Mouse (Mus musculus): Measurements from ENCODE around the gene Shank2. TPM values are rescaled to one million over a fixed set of nuclear protein-coding genes. Genes with fewer than 3 reads are reported as not detected.

Shank2 gene
- total RNA-seq, 2 experiments from 2014 or later = 133 to 138 TPM

DNA sequence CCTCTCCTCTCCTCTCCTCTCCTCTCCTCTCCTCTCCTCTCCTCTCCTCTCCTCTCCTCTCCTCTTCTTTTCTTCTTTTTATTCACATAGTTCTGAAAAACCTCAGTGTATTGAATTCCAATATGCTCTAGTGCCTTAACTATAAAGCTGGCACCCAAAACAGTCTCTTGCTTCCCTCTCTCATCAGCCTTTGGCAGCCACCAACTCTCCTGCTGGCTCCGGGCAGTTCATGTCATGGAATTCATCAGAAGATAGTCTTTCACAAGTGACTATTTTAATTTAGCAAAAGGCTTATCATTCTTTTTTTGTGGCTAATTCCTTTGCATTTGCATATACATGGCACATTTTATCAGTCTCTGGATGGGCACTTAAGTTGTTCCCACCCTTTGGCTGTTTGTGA lies 203.4 kb downstream of the Shank2 start:
- no peak for DNase-seq (ENCODE audit: low spot score in 2 of 2)
- H3K27ac ChIP-seq = no peak overlapping the region
- no peak for TF ChIP-seq CTCF (conservative IDR thresholded peaks at IDR 0.05)
- no peak overlapping the region for H3K4me3 ChIP-seq

DNA sequence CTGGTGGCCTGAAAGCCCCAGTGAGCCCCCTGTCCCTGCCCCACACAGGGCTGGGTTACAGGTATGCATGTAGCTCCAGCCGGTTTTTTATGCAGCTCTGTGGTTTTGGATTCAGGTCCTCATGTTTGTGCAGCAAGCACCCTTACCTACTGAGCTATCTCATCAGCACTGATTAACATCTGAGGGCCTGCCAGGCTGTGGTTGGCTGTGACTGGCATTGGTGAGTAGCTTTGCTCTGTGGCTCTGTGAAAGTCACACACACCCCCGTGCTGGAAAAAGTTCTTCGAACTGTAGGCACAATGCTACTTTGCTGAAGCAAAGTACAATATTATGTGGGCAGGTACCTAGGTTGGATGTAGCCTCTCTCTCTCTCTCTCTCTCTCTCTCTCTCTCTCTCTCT lies 204.1 kb downstream of the Shank2 start:
- DNase-seq (ENCODE audit: low spot score in 2 of 2) = peak in 1 of 2 experiments; percentile 42
- no peak for TF ChIP-seq CTCF (conservative IDR thresholded peaks at IDR 0.05)

DNA sequence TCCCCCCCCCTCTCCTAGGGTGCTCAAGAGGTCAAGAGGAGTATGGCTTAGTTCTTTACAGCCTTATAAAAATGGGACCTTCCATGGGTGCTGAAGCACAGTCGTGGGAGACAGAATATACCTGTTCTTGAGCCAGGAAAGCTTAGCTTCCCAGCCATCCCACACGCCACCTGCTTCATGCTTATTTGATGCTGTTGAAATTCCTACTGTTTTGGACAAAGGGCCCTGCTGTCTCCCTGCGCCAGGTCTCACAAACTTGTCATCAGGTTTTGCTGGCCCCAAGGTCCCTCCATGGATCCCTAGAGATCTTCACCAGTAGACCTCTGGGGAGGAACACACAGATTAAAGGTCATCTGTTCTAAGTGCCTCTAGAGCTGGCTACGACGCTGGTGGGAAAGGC lies 204.5 kb downstream of the Shank2 start:
- no peak for TF ChIP-seq CTCF (conservative IDR thresholded peaks at IDR 0.05)
- no peak for DNase-seq (ENCODE audit: low spot score in 2 of 2)
- no peak overlapping the region for H3K4me3 ChIP-seq
- no peak overlapping the region for H3K27ac ChIP-seq

More for the DNA sequence above, 204.1 kb downstream of the Shank2 start:
- Histone ChIP-seq H3K27ac (no peak overlapping the region), H3K4me3 (no peak overlapping the region)

DNA sequence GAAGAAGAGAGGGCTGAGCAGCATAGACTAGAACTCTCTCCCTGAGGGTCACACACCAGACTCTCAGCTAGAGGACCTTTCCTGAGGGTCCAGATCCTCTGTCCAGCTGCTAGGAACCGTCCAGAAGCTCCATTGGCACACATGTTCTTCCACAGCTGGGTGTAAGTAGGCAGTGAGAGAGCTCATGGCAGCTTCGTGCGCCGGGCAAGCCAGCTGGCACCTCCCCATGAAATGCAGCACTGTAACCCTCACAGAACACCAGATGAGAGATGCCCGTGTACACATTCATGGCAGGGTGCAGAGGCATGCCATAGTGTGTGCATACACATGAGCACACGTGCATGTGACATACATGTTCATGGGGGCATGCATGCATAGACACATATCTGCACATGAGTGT lies 205.4 kb downstream of the Shank2 start:
- no peak overlapping the region for H3K4me3 ChIP-seq
- no peak for TF ChIP-seq CTCF (conservative IDR thresholded peaks at IDR 0.05)
- H3K27ac ChIP-seq = no peak overlapping the region
- no peak for DNase-seq (ENCODE audit: low spot score in 2 of 2)

DNA sequence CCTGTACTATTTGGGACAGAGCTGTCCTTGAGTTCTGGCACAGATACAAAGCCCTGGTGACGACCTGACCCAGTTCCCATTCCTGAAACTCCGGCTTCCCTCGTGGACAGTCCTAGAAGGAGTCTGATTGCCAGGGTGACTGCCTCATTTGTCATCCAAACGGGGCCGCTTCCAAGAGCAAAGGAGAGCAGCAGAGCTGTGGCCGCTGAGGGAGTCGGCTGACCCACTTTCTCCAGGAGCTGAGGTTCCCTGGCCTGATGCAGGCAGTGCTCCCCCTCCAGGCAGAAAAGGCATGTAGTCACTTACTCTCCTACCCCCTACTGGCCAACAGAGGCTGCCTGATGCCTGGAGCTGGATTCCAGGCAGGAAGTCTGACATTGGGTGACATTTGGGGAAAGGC lies 206.1 kb downstream of the Shank2 start:
- Histone ChIP-seq H3K4me3 (no peak overlapping the region), H3K27ac (no peak overlapping the region)
- DNase-seq (ENCODE audit: low spot score in 2 of 2) = peak; percentile 58 to 73
- peak; percentile 88 for TF ChIP-seq CTCF (conservative IDR thresholded peaks at IDR 0.05)

DNA sequence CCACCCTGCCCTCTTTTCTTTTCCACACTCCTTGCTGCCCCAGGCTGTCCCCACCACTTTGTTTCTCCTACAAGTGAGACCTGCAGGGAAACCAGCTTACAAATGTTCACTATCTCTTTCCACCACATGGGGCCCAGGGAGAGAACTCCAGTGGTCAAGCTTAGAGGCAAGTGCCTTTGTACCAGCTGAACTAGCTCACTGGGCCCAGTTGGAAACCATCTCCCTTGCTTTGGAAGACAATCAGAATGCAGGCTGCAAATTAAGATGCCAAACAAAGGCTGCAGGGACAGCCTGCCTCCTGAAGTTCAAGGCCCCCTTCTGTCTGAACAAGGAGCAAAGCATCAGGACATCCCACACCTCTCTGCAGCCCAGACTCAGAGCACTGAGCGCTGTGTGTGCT lies 206.9 kb downstream of the Shank2 start:
- no peak overlapping the region for H3K4me3 ChIP-seq
- DNase-seq (ENCODE audit: low spot score in 2 of 2) = no peak
- TF ChIP-seq CTCF (conservative IDR thresholded peaks at IDR 0.05) = no peak
- no peak overlapping the region for H3K27ac ChIP-seq

DNA sequence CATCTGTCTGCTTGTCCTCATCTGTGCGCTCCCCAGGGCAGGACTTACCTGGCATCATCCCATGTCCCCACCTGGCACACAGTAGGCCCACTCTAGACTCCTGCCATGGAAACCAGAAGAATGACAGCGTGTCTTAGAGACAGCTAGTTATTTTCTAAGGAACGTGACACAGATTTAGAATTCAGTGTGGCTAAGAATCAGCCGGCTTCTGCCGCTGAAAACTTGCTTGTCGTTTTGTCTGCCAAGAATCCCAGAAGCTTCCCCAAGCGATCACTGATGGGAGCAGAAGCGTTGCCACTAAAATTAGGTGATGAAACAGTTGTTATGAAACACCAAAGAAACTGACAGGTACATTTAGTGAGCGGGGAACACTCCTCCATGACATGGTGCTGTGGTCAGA lies 208.8 kb downstream of the Shank2 start:
- Histone ChIP-seq H3K4me3 (no peak overlapping the region), H3K27ac (peak overlapping the region; percentile 40; the same call in 1 of the 2 replicates)
- peak in 1 of 2 experiments; percentile 41 for DNase-seq (ENCODE audit: low spot score in 2 of 2)
- no peak for TF ChIP-seq CTCF (conservative IDR thresholded peaks at IDR 0.05)

DNA sequence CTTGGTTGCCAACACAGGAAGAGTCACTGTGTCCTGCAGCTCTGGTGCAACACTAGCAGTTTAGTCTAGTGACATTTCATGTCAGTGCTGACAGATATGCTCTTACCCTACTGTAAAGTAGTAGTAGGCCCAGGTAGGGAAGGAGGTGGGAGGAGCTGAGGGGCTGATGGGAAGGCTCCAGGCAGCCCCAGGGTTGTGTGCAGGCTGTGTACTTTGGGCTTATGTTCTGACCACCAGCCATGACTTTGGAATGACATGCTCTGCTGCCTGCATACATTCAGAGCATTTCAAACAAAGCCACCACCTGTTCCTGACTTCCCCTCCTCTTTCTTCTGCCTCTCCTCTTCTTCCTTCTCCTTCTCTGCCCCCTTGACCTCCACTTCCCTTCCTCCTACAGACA lies 211.0 kb downstream of the Shank2 start:
- Histone ChIP-seq H3K27ac (no peak overlapping the region), H3K4me3 (no peak overlapping the region)
- DNase-seq (ENCODE audit: low spot score in 2 of 2) = no peak
- TF ChIP-seq CTCF (conservative IDR thresholded peaks at IDR 0.05) = no peak

DNA sequence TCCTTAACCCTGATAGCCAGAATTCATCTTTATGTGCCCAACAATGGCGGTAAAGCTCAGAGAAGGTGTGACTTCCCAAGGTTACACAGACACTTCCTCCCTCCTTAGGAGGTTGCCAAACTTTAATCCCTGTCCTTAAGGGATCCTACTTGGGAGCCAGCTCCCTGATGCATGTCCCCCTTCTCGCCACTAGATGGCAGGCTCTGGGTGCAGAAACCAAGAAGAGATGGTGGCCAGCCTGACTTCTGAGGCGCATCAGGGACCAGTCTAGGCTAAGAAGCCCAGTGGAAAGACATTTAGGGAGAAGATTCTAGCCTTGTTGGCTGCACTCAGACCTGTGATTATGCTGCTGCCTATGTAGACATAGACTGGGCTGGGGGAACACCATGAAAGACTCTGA lies 215.5 kb downstream of the Shank2 start:
- peak; percentile 98 for TF ChIP-seq CTCF (conservative IDR thresholded peaks at IDR 0.05)
- DNase-seq (ENCODE audit: low spot score in 2 of 2) = peak; percentile 69 to 81
- Histone ChIP-seq H3K27ac (no peak overlapping the region), H3K4me3 (no peak overlapping the region)

DNA sequence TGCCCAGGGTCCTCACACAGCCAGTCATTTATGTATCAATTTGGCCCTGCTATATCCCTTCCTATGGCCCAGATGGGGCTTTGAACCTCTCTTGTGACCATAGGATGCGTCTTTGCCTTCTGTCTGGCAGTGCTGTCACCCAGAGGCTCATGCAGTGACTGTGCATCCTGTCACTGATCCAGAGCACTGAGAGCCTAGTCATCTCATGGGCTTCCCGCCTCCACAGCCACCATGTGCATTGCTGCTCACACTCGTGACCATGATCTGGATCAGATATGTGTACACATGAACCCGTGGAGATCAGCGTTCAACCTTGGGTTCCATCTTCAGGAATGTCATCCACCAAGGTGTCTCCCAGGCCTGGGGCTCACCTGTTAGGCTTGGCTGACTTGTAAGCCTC lies 227.0 kb downstream of the Shank2 start:
- TF ChIP-seq CTCF (conservative IDR thresholded peaks at IDR 0.05) = no peak
- DNase-seq (ENCODE audit: low spot score in 2 of 2) = no peak
- Histone ChIP-seq H3K27ac (no peak overlapping the region), H3K4me3 (no peak overlapping the region)

DNA sequence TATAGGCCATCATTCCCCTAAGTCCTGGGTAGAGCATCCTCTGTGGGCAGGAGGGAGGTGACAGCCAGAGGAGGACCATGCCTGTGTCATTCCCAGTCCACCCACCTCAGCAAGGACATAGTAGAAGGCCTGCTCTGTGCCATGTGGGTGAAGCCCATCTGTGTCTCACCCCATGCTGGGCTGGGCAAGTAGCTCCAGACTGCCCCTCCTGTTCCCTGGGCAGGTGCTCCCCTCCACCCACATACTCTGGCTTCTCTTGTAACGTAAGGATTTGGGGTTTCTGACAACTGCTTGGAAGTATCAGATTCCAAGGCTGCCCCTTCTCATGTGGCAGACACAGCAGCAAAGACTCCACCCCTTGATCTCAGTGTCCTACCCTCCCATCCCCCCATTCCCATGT lies 227.7 kb downstream of the Shank2 start:
- TF ChIP-seq CTCF (conservative IDR thresholded peaks at IDR 0.05) = no peak
- no peak overlapping the region for H3K4me3 ChIP-seq
- H3K27ac ChIP-seq = no peak overlapping the region
- no peak for DNase-seq (ENCODE audit: low spot score in 2 of 2)

DNA sequence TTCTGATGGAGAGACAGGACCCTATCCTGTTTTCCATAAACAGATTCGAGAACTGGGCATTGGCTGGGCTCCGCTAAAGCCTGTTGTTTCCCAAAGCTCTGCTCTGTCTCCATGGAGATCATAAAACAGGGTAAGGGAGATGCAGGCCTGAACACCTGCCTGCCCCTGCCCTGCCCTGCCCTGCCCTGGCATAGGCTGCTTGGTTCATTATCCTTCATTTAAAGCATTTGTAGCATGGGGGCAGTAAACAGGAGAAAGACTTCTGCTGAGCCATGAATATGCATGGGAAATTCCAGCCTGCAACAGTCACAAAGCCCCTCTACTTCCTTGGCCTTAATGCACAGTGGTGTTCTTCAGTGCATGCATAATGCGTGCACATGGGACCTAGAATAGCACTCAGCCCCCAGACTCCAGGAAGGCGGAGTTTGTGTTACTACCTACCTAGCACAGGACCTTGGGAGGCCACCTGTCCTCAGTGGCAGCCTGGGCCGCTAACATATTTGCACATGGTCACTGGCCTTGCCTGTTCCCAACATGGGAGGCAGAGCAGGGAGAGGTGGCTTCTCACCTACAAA lies 230.5 kb downstream of the Shank2 start:
- H3K27ac ChIP-seq = no peak overlapping the region
- no peak for TF ChIP-seq CTCF (conservative IDR thresholded peaks at IDR 0.05)
- H3K4me3 ChIP-seq = no peak overlapping the region
- DNase-seq (ENCODE audit: low spot score in 2 of 2) = no peak

DNA sequence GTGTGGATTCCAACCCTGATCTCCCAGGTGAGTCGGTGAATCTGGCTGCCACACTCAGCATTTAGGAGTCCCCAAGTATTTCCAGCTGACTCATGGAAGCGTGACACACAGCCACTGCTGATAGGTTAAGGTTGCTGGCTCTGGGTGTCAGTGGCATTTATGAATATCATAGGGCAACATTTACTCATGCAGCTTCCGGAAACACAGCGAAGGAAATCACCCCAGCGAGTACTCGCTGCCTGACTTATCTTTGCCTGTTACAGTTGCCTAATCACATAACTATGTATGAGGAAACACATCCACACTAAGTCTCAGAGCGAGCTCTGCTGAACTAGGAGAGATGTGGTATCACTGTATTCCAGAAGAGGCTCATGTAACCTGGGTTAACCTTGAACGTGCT lies 231.8 kb downstream of the Shank2 start:
- Histone ChIP-seq H3K27ac (no peak overlapping the region), H3K4me3 (no peak overlapping the region)
- DNase-seq (ENCODE audit: low spot score in 2 of 2) = no peak
- no peak for TF ChIP-seq CTCF (conservative IDR thresholded peaks at IDR 0.05)

DNA sequence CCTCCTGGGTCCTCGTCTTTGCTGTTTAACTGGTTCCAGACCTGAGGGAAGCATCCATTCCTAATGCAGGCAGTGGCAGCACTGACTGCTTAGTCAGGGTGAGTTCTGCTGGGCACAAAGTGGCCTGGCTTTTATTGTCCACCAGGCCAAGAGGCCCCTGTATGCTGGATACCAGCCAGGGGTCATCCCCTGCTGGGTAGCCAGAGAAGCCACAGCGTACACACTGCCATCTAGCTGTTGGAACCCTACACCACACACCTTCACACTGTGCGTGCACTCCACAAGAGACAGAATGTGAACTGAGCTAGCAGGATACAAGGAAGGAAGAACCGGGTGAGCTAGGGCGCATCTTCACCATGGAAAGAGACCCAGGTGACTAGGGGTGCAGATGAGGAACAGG lies 233.1 kb downstream of the Shank2 start:
- H3K4me3 ChIP-seq = no peak overlapping the region
- no peak overlapping the region for H3K27ac ChIP-seq
- DNase-seq (ENCODE audit: low spot score in 2 of 2) = no peak
- peak; percentile 68 for TF ChIP-seq CTCF (conservative IDR thresholded peaks at IDR 0.05)

DNA sequence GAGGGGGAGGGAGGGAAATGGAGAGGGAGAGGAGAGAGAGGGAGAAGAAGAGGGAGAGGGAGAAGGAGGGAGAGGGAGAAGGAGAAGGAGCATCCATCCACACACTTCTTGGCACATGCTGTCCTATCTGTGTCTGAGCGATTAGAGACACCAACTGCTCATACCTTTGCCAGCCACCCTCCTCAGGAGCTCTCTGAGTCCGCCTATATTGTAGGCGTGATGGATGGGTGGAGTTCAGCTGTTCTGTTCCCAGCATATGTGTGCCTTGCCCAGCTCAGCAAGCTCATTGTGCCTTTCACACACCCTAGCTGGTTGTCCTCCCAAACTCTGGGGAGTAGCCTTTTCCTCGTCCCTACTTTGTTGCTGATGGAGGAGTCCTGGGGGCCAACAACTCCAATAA lies 233.8 kb downstream of the Shank2 start:
- TF ChIP-seq CTCF (conservative IDR thresholded peaks at IDR 0.05) = no peak
- no peak overlapping the region for H3K4me3 ChIP-seq
- peak in 1 of 2 experiments; percentile 50 for DNase-seq (ENCODE audit: low spot score in 2 of 2)
- H3K27ac ChIP-seq = no peak overlapping the region
